Mouse (Mus musculus) kidney, postnatal 14 days (tissue): Measurements from ENCODE around the gene Eomes.

Experiments used
- DNase-seq: peaks from one replicate; pipeline ENCODE4 v3.0.0; 2022; ENCODE audit warnings: mixed read lengths

Eomes gene

DNA sequence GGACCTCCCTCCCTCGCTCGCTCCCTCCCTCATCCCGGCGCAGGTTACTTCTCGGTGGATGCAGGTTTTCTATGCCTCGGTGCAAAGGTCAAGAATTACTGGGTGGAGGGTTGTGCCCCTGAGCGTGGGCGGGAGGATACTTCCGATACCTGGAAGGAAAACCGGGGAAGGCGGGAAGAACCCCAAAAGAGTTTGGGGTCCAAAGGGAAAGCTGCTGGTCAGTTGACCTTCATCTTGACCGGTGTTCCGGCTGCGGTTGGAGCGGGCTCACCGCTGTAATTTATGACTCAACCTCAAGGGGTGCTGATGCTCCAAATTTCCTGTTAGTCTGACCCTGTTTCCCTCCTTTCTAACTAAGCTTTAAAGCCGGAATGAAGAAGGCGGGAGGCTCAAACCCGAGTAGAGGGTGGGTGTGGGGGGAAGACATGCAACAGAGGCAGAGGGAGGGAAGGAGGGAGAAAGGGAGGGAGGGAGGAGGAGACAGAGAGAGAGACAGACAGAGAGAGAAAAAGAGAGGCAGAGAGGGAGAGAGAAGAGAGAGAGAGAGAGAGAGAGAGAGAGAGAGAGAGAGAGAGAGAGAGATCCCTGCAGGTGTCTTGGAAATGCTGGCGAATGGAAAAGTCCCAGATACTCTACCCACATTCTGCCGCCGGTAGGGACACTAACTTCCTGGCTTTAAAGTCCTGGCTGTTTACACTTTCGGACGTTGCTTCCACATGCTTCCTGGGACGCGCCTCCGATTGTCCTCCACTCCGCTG lies 10.3 kb downstream of the Eomes start:
- DNase-seq, result peak; percentile 73

DNA sequence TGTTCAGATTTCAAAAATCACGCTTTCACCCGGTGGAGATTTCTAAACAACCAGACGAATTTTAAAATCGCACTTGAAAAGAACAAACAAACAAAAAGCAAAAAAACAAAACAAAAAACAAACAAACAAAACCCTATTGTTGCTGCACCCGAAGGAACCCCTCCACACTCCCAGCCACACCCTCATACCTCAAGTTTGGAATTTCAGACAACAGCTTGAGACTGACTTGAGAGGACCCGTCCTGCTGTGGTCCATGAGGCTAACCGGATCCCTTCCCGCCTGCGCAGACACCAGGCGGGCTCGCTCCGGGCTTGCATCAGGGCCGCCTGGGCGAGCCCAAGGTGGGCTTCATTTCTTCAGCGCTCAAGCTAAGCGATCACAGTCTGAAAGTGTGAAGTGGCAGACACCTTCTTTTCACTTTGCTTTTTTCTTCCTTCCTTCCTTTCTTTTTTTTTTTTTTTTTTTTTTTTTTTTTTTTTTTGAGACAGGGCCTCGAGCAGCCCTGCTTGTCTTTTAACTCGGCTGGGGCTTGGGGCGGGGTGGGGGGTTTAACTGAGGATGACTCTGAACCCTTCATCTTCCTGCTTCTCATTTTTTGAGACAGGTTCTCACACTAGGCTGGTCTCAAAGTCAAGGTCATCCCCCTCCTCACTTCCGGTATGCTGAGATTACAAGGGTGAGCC lies 11.0 kb downstream of the Eomes start:
- DNase-seq, result peak; percentile 14

DNA sequence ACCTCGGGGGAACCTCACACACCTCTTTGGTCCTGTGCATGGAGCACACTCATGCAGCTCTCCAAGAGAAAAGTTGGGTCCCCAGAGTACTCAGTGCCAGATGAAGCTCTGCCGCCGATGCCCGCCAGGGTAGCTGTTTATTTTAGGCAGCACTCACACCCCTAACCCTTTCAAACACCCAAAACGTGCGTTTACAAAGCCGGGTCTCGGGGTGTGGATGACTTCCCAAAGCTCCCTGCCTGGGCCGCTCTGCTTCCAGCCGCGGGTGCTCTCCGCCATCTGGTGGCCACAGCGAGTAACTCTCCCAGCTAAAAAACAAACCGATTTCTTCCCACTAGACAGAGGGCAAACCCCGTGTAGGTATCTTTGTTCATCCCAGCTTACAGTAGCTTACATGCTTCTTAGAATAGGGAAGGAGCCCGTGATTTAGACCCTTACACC lies 11.6 kb downstream of the Eomes start:
- DNase-seq, result peak; percentile 74

DNA sequence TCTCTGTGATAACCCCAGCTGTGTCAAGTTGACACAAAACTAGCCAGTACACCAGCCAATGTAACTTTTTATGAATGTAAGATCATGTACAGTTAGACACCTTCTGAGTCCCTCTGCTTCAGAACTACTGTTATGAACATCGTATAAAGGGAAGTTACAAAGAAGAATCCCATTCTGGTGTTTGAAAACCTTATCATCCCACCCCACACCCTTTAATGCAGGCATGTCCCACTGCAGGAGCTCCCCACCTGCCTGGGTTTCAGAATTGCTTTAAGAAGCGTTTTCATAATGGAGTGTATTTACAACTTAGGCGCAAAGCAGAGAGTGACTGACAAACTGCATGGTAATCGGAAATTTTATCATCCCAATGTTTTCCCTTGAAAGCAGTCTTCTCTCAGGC lies 13.2 kb downstream of the Eomes start:
- no peak for DNase-seq

DNA sequence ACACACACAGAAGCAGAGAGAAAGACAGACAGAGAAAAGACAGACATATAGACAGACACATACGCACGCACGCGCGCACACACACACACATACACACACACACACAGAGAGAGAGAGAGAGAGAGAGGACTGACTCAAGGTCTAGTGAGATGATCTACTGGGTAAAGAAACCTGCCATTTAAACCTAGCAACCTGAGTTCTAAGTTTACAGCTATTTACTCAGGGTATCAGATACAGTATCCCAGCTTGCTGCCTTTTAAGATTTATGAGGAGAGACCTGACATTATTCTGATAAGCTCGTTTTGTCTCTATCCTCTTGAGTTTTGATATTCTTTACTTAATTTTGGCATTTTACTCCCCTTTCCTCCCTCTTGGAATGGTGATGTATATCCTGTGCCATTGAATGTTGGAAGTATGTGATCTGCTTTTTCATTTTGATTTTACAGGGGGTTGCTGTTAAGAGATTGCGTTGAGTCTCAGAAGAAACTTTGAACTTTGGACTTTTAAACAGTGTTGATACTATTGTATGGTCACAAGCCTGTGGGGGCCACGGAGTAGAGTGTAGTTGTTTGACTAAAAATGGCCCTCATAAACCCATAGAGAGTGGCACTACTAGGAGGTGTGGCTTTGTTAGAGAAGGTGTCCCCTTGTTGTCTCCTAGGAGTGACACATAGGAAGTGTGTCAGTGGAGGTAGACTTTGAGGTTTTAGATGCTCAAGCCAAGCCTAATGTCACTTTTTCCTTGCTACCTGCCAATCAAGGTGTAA lies 15.1 kb downstream of the Eomes start:
- no peak for DNase-seq

DNA sequence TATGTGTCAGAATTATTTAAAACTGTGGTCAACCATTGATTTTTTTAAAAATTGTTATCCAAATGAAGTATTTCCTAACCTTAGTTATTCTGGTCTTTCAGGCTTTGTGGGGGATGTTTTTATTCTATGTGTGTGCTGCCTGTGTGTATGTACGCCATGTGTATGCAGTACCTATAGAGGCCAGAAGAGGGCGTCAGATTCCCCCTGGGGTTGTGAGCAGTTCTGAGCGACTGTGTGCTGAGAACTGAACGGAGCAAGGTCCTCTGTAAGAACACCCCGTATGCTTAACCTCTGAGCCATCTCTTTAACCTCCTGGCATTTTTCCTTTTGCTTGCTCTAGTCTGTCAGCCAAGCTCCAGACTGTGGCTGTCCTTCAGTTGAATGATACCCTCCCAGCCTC lies 16.1 kb downstream of the Eomes start:
- DNase-seq, result no peak

DNA sequence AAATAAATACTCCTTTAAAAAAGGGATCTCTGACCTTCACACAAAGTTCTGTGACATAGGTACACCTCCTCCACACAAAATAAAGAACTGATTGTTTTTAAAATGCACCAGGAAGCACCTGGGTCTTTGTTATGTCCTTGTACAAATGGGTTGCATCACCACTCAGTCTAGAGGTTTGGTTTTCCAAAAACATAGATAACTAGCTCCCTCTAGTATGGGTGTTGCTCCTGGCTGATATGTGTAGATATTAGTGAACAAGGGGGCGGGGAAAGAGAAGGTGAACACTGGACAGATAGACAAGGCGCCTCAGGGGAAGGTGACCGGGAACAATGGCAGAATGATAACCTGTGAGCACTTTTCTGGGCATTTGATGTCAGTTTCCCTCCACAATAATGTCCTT lies 17.9 kb downstream of the Eomes start:
- no peak for DNase-seq

DNA sequence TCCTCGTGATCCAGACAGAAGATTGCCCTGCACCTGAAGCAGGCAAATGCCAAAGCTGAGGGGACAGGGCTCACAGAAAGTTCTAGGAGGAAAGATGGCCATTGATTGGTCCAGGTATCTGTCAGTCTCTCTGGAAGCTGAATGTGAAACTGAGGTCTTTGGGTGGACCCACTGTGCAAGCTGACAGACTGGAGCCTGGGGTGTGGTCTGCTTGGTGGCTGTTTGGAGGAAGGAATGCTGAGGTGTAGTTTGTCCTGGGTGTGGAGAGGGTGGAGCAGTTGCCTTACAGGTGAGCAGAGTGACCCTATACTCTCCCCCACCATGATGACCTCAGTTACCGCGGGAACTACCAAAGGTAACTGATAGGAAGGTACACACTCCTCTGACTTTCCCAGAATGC lies 18.9 kb downstream of the Eomes start:
- DNase-seq, result no peak

DNA sequence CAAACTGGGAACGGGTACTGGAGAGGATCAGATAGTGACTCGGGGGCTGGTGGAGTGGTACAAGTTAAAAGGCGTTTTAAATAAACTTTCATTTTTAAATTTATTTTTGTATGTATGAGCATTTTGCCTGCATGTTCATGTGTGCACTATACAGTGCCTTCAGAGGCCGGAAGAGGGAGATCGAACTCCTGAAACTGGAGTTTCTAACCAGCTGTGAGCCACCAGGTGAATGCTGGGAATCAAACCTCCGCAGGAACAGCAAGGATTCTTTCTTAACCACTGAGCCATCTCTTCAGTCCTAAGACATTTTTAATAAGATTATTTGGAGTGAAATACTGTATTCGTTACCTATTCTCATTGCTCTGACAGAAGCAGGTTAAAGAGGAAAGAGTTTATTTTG lies 20.0 kb downstream of the Eomes start:
- DNase-seq, result no peak

DNA sequence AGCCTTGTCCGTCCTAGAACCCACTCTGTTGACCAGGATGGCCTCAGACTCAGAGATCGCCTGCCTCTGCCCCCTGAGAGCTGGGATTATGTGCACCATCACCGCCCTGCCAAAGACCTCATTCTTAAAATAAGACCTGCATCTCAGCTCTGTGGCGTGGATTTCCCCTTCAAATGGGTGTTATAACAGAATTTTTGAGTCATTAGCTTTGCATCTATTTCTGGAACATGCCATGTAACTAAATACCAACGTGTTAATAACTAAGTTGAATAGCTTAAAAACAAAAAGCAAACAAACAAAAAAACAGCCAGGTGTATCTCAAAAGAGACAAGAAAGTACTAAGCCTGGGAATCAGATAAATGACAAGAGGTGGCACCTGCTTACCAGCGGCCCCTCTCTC lies 23.0 kb downstream of the Eomes start:
- DNase-seq, result no peak

DNA sequence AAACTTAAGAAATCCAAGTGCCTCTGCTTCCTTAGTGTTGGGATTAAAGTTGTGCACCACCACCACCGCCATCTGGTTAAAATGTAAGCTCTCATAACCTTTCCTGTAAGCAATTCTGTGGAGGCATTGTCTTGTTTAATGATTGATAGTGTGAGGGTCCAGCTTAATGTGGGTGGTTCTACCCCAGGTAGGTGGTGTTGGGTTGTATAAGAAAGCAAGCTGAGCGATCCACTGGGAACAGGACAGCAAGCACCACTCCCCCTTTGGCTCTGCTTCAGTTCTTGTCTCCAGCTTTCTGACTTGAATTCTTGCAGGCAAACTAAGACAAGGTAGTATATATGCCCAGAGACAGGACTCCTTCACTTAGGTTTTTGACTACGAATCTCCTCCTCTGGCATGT lies 26.6 kb downstream of the Eomes start:
- DNase-seq, result peak; percentile 69

DNA sequence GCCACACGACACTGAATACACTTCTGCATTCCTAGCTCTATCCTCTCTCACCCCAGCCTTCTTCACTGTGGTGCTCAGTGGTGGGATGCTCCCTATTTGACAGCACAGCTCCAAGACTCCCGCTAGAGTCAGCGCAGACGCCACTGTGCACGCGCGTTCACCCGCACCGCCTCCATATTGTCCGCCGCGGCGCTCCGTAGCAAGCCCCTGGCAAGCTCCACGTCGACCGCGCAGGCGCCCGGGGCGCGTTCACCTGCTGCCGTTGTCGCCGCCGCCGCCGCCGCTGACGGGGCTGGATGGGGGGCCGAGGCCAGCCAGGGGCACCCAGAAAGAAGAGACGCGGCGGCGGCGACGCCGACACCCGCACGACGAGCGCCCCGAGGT lies 28.0 kb downstream of the Eomes start, which contains the start of gene Golga4:
Gene Golga4 (plus strand): TSS at position 248 of the 384 bp plus-strand sequence.
- peak; percentile 93 for DNase-seq

DNA sequence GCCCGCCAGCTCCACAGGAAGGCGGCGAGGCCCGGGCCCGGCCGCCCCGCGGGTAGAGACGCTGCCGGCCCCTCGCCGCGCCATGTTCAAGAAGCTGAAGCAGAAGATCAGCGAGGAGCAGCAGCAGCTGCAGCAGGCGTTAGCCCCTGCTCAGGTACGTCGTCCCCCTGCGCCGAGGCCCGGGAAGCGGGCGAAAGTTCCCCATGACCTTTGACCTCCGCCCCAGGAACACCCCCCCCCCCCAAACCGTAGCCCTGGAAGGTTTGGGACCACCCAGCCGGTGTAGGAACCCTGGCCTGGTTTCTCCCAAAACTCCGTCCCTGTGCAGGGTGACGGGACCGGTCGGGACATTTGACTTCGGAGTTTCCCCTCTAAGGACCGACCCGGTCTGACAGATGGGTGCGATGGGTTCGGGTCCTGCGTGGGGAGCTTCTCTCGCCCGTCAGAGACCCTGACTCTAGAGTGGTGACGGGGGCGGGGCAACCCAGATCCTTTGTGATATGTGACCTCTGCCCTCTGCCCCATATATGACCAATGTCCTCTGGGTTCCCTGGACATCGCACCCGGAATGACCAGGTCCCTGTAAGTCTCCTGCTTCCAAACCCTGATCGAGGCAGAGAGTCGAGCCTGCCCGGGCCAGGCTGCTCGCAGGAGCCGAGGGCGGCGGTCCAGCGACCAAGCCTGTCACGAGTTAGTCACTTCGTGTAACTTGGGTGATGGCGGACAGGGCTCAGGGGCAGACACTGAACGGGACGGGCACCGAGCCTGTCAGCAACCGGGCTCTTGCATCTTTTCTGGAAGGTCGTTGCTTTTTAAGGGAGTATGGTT lies 28.6 kb downstream of the Eomes start:
- peak; percentile 47 for DNase-seq

DNA sequence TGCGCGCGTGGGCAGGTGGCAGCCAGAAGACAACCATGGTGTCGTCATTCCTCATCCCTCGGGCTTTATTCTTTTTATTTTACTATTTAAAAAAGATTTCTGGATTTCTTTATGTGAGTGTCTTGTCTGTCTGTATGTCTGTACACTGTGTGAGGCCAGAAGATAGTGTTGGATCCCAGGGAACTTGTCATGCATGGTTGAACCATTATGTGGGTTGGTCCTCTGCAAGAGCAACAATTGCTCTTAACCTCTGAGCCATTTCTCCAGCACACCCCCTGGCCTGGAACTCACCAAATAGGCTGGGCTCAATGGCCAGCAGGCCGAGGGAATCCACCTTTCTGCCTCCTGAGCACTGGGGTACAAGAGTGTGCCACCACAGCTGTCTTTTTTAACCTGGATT lies 29.5 kb downstream of the Eomes start:
- DNase-seq, result peak; percentile 69

DNA sequence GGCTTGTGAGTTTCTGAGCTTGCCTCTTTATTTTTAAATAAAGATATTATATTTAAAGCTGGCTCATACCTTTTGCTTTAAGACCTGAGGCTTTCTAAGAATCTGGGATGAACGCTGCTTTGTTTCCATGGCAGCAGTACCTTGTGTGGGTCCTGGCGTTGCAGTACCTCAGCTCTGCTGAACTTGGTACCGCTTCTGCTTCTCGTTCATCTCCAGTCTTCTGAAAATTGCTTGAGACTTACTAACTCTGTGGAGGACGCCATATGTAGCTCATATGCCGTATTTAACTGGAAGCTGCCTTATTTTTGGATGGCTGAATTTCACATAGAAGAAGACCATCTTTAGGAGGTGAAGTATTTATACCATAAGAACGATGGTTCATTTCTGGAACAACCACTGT lies 30.6 kb downstream of the Eomes start:
- DNase-seq, result no peak

DNA sequence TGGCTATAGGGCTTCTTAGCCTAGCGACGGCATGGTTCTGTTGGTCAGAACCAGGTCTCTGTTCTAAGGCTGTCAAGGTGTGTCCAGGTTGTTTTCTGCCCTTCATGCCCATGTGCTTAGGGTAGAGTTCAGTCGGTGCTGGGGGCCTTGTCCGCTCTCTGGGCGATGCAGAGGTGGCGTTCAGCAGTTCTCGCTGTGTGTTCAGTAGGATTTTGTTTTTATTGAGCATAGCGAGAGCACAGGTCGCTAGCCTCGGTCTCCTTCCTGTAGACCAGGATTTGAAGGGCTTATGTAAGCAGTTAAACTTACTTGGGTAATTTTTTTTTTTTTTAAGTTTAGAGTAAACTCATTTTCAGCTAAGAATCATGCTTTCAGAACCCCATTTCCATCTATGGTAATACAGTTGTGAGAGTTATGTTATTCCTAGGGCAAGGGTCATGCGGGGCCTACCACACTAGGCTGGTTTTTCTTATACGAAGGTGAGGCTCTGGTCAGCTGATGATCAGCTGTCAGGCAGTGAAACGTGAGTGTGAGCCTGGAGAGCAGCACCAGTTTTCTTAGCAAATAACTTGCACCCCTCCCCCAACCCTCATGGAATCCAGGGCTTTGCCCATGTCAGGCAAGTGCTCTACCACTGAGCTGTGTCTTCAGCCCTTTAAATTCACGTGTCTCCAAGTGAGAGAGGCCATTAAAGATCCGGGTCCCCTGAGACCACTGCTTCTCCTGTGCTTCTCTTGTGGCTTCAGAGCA lies 33.1 kb downstream of the Eomes start:
- peak; percentile 54 for DNase-seq

DNA sequence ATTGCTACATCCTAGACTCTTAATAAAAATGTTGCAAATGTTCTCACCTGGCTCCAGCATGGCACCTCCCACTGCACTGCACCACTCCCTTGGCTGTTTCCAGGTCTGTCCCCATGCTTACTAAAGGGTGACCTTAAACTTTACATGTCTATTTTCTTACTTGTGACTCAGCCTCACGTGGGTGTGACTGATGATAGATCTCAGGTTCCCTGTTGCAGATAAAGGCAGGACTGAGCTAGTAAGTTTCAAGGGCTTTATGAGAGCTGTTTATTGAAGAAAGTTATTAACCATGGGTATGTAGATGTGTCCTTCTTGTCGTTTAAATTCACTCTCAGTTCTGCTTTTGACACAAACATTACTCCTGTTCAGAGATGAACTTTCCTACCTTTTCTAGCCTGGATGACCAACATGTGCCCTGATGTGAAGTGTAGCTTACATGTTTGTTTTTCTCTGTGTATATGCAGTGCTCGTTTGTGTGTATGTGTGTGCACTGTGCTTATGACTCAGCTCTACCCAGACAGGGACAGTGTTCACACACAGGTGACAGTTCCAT lies 34.7 kb downstream of the Eomes start:
- DNase-seq, result no peak

DNA sequence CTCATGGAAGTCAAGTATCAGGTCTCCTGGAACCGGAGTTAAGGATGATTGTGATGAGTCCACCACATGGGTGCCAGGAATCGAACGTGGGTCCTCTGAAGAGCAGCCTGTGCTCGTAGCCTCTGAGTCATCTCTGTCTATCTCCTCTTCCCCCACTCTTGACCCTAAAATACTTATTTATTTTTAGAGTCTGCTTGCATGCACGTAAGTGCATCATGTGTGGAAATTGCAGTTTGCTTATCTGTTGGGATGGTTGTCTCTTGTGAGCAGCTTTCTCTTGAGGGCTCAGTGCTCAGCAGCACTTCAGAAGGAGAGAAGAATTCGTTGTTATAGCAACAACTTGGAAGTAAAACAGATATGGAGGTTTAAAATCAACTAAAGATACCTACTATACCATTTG lies 37.5 kb downstream of the Eomes start:
- no peak for DNase-seq

DNA sequence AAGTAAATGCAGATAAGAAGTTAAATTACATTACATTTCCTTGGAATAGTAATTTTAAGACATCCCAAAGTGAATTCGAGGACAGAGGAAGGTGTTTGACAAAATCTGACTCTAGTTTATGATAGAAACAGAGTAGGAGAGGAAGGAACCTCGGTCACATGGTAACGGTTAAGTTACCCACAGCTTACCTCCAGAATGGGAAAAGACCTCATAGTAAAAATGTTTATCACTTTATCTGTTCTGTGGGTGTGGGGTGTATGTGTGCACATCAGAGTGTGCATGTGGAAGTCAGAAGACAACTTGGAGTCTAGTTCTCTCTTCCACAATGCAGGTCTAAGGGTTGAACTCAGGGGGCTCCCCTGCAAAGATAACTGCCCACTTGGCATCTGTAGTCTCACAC lies 38.1 kb downstream of the Eomes start:
- no peak for DNase-seq

DNA sequence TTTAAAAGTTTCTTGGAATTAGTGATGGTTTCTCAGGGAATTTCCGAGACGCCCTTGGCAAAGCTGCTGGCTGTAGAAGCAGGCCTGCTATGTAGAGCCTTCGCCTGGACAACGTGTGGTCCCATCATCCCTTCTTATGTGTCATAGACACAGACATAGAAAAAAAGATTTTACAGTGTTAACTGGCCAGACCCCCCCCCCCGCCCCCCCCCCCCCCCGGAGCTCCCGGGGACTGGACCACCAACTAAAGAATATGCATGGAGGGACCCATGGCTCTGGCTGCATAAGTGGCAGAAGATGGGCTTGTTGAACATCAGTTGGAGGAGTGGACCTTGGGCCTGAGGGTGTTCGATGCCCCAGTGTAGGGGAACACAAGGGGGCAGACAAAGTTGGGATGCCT lies 39.6 kb downstream of the Eomes start:
- no peak for DNase-seq

DNA sequence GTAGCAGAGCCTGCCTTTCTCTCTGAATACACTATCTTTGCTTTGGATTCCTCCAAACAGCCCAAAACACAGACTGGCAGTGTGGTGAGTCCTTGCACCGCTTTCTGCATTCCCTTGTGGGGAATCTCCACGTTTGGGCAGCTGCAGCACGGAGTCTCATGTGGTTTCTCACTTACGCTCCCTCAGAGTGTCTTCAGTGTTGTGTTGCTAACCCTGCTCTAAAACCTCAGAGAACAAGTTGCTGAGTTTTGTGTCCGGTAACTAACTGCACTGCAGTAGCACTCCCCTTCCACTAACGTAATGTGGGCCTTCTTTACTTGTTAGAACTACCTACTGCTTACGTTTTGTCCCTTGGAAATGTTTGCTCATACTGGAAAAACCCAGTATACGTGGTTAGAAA lies 41.1 kb downstream of the Eomes start:
- no peak for DNase-seq

DNA sequence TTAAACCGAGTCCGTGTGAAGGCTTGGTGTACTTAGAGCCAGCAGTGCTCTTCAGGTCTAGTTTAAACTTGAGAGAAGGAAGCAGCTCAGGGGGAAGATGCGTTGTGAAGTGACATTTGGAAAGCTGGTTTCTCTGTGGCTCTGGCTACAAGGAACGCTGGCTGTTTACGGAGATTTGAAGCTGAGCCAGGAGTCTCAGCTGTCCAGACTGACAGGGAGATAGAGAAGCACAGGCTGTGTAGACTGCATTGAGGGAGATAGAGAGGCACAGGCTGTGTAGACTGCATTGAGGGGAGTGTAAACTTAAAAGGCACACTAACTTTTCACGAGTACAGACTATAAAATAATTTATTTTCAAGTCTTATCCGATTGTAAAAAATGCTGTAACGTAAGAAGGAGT lies 42.0 kb downstream of the Eomes start:
- DNase-seq, result no peak
